Mouse (Mus musculus): ENCODE data around the gene Emc10. TPM values are rescaled to one million over a fixed set of nuclear protein-coding genes. Genes with fewer than 3 reads are reported as not detected.

Gene Emc10
- polyA plus RNA-seq, 1 experiment = 298 TPM

DNA sequence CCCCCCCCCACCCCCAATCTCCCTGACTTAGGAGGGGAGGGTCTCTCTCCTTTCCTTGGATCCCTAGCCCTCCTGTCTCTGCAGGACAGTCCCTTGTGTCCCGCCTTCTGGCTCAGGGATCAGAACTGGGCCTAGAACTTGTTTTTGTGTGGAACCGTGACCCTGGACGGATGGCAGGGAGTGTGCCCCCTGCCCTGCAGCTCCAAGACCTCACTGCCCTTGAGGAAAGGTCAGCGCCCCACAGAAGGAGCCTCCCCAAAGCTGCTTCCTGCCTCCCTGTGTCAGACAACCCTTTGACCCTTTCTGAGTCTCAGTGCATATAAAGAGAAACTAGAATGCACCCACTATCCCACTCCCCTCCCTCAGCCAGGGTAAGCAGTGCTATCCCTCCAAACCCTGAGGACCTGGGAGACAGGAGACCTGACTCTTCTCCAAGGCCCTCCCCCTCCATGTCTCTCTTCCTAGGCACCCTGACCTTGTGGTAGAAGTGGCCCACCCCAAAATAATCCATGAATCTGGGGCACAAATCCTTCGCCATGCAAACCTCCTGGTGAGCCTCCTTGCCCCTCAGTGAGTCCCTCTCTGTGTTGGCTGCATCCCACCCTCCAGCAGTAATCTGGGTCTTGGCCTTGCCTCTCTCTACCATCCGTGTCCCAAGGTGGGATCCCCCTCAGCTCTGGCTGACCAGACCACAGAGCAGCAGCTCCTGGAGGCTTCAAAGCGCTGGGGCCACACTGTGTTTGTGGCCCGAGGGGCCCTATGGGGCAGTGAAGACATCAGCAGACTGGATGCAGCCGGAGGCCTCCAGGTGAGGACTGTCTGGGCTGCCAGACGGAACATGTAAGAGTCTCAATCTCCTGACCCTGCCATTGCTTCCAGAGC, 30.1 kb downstream of the Emc10 start:
- TF ChIP-seq POLR2A (IDR thresholded peaks at IDR 0.05; ENCODE audit: low read depth, low read length) (no peak), CTCF (conservative IDR thresholded peaks at IDR 0.05; ENCODE audit: insufficient read depth, insufficient read length, low read depth, low read length) (no peak)
- Histone ChIP-seq H3K27me3 (replicated peaks; ENCODE audit: control insufficient read depth, insufficient read depth, low read length) (no peaks in the 10 kb centered on the region), H3K27ac (ENCODE audit: insufficient read depth, low read depth, low read length) (peak overlapping the region; percentile 84), H3K4me3 (ENCODE audit: insufficient read depth, low read depth, low read length) (peak overlapping the region; percentile 51), H3K36me3 (ENCODE audit: control insufficient read depth, insufficient read depth, low read length) (no peaks in the 10 kb centered on the region), H3K4me1 (ENCODE audit: control insufficient read depth, insufficient read depth, low read length) (no peaks in the 10 kb centered on the region)
- DNase-seq = peak; percentile 32
- WGBS = 76% methylated on average over 10 of the region's 10 CpGs

DNA sequence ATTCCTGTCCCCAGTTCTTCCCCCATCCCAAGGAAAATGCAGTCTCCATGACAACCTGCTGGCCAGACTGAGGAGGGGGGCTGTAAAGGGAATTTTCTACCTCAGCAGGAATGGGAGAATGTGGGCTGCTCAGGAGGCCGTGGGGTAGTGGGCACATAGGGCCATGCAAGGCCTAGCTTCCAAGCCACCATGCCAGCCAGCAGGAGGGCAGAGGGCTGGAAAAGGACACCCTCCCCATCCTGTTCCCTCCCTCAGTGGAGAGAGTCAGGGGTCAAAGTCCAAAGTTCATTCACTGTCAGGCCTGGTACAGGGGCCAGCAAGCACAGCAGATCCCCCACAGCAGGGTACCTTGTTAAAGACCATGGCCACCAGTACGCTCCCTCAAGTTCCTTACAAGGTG, 31.2 kb downstream of the Emc10 start, which contains the start of gene Aspdh:
Aspdh (plus strand) TSS at position 281 of the 400 bp plus-strand sequence.
- peak within 1 kb of the TSS; percentile 84 for H3K27ac ChIP-seq (ENCODE audit: insufficient read depth, low read depth, low read length)
- no peak for TF ChIP-seq CTCF (conservative IDR thresholded peaks at IDR 0.05; ENCODE audit: insufficient read depth, insufficient read length, low read depth, low read length)
- peak; percentile 16 for TF ChIP-seq POLR2A (IDR thresholded peaks at IDR 0.05; ENCODE audit: low read depth, low read length)
- no peaks in the 10 kb centered on the region for H3K4me1 ChIP-seq (ENCODE audit: control insufficient read depth, insufficient read depth, low read length)
- no peaks in the 10 kb centered on the region for H3K27me3 ChIP-seq (replicated peaks; ENCODE audit: control insufficient read depth, insufficient read depth, low read length)
- WGBS = 51% methylated on average over 2 of the region's 2 CpGs
- DNase-seq = peak; percentile 90
- H3K36me3 ChIP-seq (ENCODE audit: control insufficient read depth, insufficient read depth, low read length) = no peaks in the 10 kb centered on the region
- peak within 1 kb of the TSS; percentile 51 for H3K4me3 ChIP-seq (ENCODE audit: insufficient read depth, low read depth, low read length)

DNA sequence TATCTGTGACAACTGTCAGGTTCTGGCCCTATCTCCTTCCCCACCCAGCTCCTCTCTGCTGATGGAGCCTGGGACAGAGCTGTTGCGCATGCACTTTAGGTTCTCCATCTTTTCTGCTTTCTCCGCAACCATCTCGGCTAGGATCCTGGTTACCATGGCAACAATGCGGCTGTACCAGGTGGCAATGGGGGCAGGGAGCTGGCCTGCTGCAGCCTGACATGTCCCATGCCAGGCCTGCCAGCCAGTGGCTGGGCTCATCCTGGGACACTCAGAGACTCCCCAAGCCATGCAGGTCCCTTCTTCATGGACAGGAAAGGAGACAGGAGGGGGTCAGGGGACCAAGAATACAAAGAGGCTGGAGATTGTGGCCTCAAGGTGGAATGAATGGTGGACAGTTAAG, 31.8 kb downstream of the Emc10 start:
- 51% methylated on average over 4 of the region's 4 CpGs for WGBS
- no peak for DNase-seq
- no peaks in the 10 kb centered on the region for H3K27me3 ChIP-seq (replicated peaks; ENCODE audit: control insufficient read depth, insufficient read depth, low read length)

DNA sequence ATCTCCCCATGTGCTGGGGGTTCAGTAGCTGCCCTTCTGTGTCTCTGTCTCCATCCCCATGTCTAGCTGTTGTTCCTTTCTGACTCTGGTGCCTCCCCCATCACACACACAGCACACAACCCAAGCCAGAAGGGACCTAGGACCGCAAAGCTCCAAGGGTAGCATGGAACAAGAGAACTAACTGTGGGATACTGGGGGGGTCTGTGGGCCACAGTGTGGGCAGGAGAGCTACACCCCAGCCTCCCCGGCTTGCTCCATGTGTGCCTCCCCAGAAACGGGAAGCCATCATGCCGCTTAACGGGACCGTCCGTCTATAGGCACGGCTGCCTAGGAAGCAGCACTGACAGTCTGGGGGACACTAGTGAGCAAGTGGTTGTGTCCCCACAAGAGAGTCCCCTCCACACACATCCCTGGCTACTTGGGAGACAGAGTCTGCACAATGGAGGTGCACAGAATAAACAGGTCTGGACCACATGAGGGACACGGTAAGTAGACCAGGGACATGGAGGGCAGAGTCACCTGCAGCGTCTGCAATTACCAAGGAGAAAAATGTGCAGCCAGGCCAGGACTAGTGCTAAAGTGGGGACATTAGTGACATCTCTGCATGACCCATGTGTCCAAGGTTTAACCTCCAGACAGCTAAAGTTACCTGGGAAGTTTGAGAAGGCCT, 32.6 kb downstream of the Emc10 start:
- DNase-seq = no peak
- H3K27me3 ChIP-seq (replicated peaks; ENCODE audit: control insufficient read depth, insufficient read depth, low read length) = no peaks in the 10 kb centered on the region
- no peaks in the 10 kb centered on the region for H3K36me3 ChIP-seq (ENCODE audit: control insufficient read depth, insufficient read depth, low read length)
- TF ChIP-seq POLR2A (IDR thresholded peaks at IDR 0.05; ENCODE audit: low read depth, low read length) (no peak), CTCF (conservative IDR thresholded peaks at IDR 0.05; ENCODE audit: insufficient read depth, insufficient read length, low read depth, low read length) (no peak)
- WGBS = 86% methylated on average over 10 of the region's 10 CpGs
- no peak overlapping the region for H3K4me3 ChIP-seq (ENCODE audit: insufficient read depth, low read depth, low read length)
- H3K27ac ChIP-seq (ENCODE audit: insufficient read depth, low read depth, low read length) = no peak overlapping the region
- no peaks in the 10 kb centered on the region for H3K4me1 ChIP-seq (ENCODE audit: control insufficient read depth, insufficient read depth, low read length)

More for the DNA sequence above, 31.8 kb downstream of the Emc10 start:
- TF ChIP-seq CTCF (conservative IDR thresholded peaks at IDR 0.05; ENCODE audit: insufficient read depth, insufficient read length, low read depth, low read length) = no peak
- TF ChIP-seq POLR2A (IDR thresholded peaks at IDR 0.05; ENCODE audit: low read depth, low read length) = no peak
- H3K27ac ChIP-seq (ENCODE audit: insufficient read depth, low read depth, low read length) = no peak overlapping the region
- no peak overlapping the region for H3K4me3 ChIP-seq (ENCODE audit: insufficient read depth, low read depth, low read length)
- no peaks in the 10 kb centered on the region for H3K4me1 ChIP-seq (ENCODE audit: control insufficient read depth, insufficient read depth, low read length)
- no peaks in the 10 kb centered on the region for H3K36me3 ChIP-seq (ENCODE audit: control insufficient read depth, insufficient read depth, low read length)

DNA sequence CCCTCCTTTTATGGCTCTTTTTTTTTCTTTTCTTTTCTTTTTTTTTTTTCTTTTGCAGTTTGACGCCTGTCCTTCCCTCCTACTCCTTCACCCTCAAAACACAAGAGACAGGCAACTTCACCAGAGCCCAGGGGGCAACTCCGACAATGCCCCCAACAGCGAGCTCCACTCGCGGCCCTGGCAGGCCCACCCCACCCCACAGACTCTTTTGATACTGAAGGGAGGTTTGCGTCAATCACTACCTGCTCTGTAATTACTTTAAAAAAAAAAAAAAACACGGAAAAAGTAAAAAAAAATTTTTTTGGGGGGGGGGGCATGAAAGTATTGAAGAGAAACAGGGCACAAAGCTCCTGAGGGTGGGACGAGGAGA, 33.3 kb downstream of the Emc10 start:
- no peaks in the 10 kb centered on the region for H3K4me1 ChIP-seq (ENCODE audit: control insufficient read depth, insufficient read depth, low read length)
- H3K27me3 ChIP-seq (replicated peaks; ENCODE audit: control insufficient read depth, insufficient read depth, low read length) = no peaks in the 10 kb centered on the region
- no peak overlapping the region for H3K4me3 ChIP-seq (ENCODE audit: insufficient read depth, low read depth, low read length)
- no peak for DNase-seq
- TF ChIP-seq CTCF (conservative IDR thresholded peaks at IDR 0.05; ENCODE audit: insufficient read depth, insufficient read length, low read depth, low read length) (no peak), POLR2A (IDR thresholded peaks at IDR 0.05; ENCODE audit: low read depth, low read length) (no peak)
- WGBS = 21% methylated on average over 8 of the region's 8 CpGs
- no peaks in the 10 kb centered on the region for H3K36me3 ChIP-seq (ENCODE audit: control insufficient read depth, insufficient read depth, low read length)
- H3K27ac ChIP-seq (ENCODE audit: insufficient read depth, low read depth, low read length) = no peak overlapping the region

DNA sequence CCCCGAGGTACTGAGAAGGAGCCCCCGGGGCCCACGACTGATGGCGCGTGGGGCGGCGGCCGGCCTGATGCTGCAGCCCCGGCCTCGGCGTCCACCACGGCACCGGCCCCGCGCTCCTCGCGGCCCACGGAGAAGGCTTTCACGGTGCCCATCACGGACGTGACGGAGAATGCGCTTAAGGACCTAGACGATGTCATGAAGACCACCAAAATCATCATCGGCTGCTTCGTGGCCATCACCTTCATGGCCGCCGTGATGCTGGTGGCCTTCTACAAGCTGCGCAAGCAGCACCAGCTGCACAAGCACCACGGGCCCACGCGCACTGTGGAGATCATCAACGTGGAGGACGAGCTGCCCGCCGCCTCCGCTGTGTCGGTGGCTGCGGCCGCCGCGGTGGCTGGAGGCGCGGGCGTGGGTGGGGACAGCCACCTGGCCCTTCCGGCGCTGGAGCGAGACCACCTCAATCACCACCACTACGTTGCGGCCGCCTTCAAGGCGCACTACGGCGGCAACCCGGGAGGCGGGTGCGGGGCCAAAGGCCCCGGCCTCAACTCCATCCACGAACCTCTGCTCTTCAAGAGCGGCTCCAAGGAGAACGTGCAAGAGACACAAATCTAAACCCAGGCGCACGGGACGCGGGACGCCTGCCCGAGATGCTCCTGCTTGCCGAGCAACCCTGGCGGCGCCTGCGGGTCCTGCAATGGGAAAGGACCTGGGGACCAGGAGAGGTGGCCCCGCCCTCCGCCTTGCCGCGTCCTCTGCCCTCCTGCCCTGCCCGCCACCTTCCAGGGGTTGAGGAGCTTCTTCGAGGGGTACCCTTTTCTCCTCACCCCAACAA, 33.9 kb downstream of the Emc10 start:
- no peak overlapping the region for H3K4me3 ChIP-seq (ENCODE audit: insufficient read depth, low read depth, low read length)
- peak; percentile 59 for DNase-seq
- no peak overlapping the region for H3K27ac ChIP-seq (ENCODE audit: insufficient read depth, low read depth, low read length)
- no peaks in the 10 kb centered on the region for H3K4me1 ChIP-seq (ENCODE audit: control insufficient read depth, insufficient read depth, low read length)
- no peak for TF ChIP-seq POLR2A (IDR thresholded peaks at IDR 0.05; ENCODE audit: low read depth, low read length)
- TF ChIP-seq CTCF (conservative IDR thresholded peaks at IDR 0.05; ENCODE audit: insufficient read depth, insufficient read length, low read depth, low read length) = peak; percentile 29; the same call in 1 of the 2 replicates
- H3K36me3 ChIP-seq (ENCODE audit: control insufficient read depth, insufficient read depth, low read length) = no peaks in the 10 kb centered on the region
- WGBS = 10% methylated on average over 77 of the region's 77 CpGs
- H3K27me3 ChIP-seq (replicated peaks; ENCODE audit: control insufficient read depth, insufficient read depth, low read length) = no peaks in the 10 kb centered on the region
